Mouse (Mus musculus) ES-E14 (cell line): ENCODE measurements around the gene Adprhl2. TPM values are rescaled to one million over a fixed set of nuclear protein-coding genes. Genes with fewer than 3 reads are reported as not detected.
A peak's percentile ranks its signal among the peaks of the same experiment; 100 is the strongest.

ENCODE experiments used
- DNase-seq: peaks from one replicate; pipeline ENCODE4 v3.0.0-alpha.2; 2013; ENCODE audit warnings: low read depth, low spot score
- H3K27ac ChIP-seq: 2 replicates; pipeline ENCODE4 v1.5.1; 2012; ENCODE audit warnings: low read depth, mild to moderate bottlenecking, low read length, moderate library complexity, mixed read lengths; ENCODE audit not compliant: poor library complexity, insufficient read depth, severe bottlenecking
- H3K36me3 ChIP-seq: 2 replicates; pipeline ENCODE4 v1.6.1; 2012; ENCODE audit warnings: mild to moderate bottlenecking, low read length, moderate library complexity, mixed read lengths; ENCODE audit not compliant: control insufficient read depth, poor library complexity, insufficient read depth, severe bottlenecking
- H3K4me1 ChIP-seq, 2 experiments: fragments of 150-350 bp in 1 of 2; sonication (generic) in 1 of 2; 2 replicates each; pipeline ENCODE4 v1.6.1; 2012; ENCODE audit warnings: low read length in 2 of 2, mild to moderate bottlenecking in 1 of 2, mixed read lengths in 1 of 2; ENCODE audit not compliant: control insufficient read depth in 2 of 2, insufficient read depth in 2 of 2, poor library complexity in 1 of 2
- H3K4me3 ChIP-seq, 2 experiments: fragments of 150-350 bp in 1 of 2; sonication (generic) in 1 of 2; 2 replicates each; pipeline ENCODE4 v1.5.1; 2012; ENCODE audit warnings: low read length in 2 of 2, low read depth in 1 of 2, mild to moderate bottlenecking in 1 of 2, mixed read lengths in 1 of 2; ENCODE audit not compliant: insufficient read depth in 1 of 2, poor library complexity in 1 of 2, severe bottlenecking in 1 of 2
- H3K9ac ChIP-seq: 2 replicates; pipeline ENCODE4 v1.6.1; 2012; ENCODE audit warnings: low read depth, mild to moderate bottlenecking, low read length, mixed read lengths; ENCODE audit not compliant: poor library complexity, insufficient read depth, severe bottlenecking
- H3K9me3 ChIP-seq: fragments of 150-350 bp; sonication (generic); 2 replicates; pipeline ENCODE4 v1.6.1; 2012; ENCODE audit warnings: low read depth, mild to moderate bottlenecking, low read length; ENCODE audit not compliant: control insufficient read depth, insufficient read depth
- CHD2 ChIP-seq: IDR thresholded peaks from 2 replicates; pipeline ENCODE4 v1.6.1; 2014; ENCODE audit warnings: mild to moderate bottlenecking, low read depth, low read length, inconsistent platforms
- HCFC1 ChIP-seq: IDR thresholded peaks from 2 replicates; pipeline ENCODE4 v1.6.1; 2012; ENCODE audit warnings: low read length, inconsistent platforms, borderline replicate concordance; ENCODE audit not compliant: insufficient read depth
- MAFK ChIP-seq: IDR thresholded peaks from 2 replicates; pipeline ENCODE4 v1.6.1; 2014; ENCODE audit warnings: mild to moderate bottlenecking, low read depth, low read length, inconsistent platforms; ENCODE audit not compliant: insufficient read depth
- ZC3H11A ChIP-seq: IDR thresholded peaks from 2 replicates; pipeline ENCODE4 v1.6.1; 2012; ENCODE audit warnings: low read depth, mild to moderate bottlenecking, inconsistent platforms, low read length, borderline replicate concordance
- ZNF384 ChIP-seq: IDR thresholded peaks from 2 replicates; pipeline ENCODE4 v1.6.1; 2012; ENCODE audit warnings: low read depth, low read length, inconsistent platforms
- in situ Hi-C, 2 experiments: fragments of 600-800 bp; cut with MboI; formaldehyde crosslinking; loops; one replicate each; pipeline ENCODE4 v1.15.1; 2025; ENCODE audit warnings: low sequenced_read_pairs in 2 of 2, inconsistent platforms in 1 of 2; ENCODE audit not compliant: unreplicated experiment in 2 of 2
- total RNA-seq: library from RNA; depleted of rRNA; stranded (reverse); fragments of 300-350 nt; gene quantifications from 2 replicates; pipeline ENCODE4 v1.2.3, GENCODE M21; 2012

Adprhl2 gene
- total RNA-seq, 1 experiment: 50.5 TPM

DNA sequence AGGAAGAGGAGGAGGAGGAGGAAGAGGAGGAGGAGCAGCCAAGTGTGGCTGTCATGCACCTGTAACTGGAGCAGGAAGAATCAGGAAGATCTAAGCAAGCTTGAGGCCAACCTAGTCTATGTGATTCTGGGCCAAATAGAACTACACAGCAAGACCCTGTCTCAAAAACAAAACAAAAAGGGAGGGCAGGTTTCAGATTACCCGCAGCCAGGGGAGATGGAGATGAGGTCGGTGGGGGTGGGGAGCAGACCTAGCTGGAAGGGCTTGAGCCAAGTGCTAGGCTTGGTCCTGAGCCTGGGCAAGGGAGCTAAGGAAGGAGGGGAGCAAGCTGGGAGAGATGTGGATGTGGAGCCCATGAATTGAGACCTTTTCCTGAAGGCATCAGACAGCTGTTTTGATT lies 14.7 kb downstream of the Adprhl2 start:
- Histone ChIP-seq H3K4me3 (no peak overlapping the region), H3K9ac (no peak overlapping the region), H3K36me3 (no peaks in the 10 kb centered on the region), H3K27ac (no peak overlapping the region), H3K4me1 (peaks cover 0 to 13% of the 10 kb centered on the region in 2 experiments; a peak in 1 of 4 replicates), H3K9me3 (no peaks in the 10 kb centered on the region)
- TF ChIP-seq HCFC1 (no peak), ZC3H11A (no peak), MAFK (no peak), ZNF384 (no peak), CHD2 (no peak)
- in situ Hi-C loops: loop anchor here (5.0 to 10.0 kb wide), 2 partner anchors 82 to 85 kb away; no protein-coding TSS in a partner anchor
- DNase-seq: no peak

DNA sequence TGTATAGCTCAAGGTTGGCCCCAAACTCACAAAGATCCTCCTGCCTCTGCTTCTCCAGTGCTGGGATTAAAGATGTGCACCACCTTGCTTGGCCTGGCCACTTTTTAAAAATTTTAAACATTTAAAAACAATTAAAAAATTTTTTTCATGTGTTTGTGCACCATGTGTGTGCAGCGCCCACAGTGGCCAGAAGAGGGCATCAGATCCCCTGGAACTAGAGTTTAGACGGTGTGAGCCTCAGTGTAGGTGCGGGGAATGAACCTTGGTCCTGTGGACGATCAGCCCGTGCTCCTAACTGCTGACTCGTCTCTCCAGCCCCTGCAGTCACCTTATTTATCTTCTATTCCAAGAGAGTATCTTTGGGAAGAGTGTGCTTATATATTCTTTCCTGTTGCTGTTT lies 15.4 kb downstream of the Adprhl2 start:
- H3K36me3 ChIP-seq: no peaks in the 10 kb centered on the region
- no peaks in the 10 kb centered on the region for H3K9me3 ChIP-seq
- no peak for DNase-seq
- no peak overlapping the region for H3K9ac ChIP-seq
- in situ Hi-C loops: loop anchor here (5.0 to 10.0 kb wide), 2 partner anchors 81 to 84 kb away; no protein-coding TSS in a partner anchor
- H3K4me3 ChIP-seq: no peak overlapping the region
- H3K27ac ChIP-seq: no peak overlapping the region
- TF ChIP-seq ZC3H11A (no peak), HCFC1 (no peak), ZNF384 (no peak), CHD2 (no peak), MAFK (no peak)
- peaks cover 0 to 13% of the 10 kb centered on the region in 2 experiments; a peak in 1 of 4 replicates for H3K4me1 ChIP-seq

DNA sequence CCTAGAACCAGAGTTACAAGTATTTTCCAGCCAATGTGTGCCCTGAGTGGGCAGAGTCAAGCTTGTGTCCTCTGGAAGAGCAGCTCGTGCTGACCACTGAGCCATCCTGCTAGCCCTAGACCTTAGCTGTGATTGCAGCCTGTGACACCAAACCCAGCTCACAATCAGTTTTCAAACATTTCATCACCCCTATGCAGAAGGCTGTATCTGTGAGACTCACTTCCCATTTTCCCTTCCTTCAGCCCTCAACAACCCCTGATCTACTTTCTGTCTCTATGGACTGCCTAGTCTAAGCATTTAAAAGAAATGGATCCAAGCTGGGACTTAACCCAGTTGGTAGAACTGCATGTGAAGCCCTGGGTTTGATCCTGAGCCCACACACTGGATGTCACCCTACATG lies 16.1 kb downstream of the Adprhl2 start:
- Histone ChIP-seq H3K4me3 (no peak overlapping the region), H3K9ac (no peak overlapping the region), H3K4me1 (peaks cover 0 to 16% of the 10 kb centered on the region in 2 experiments; a peak in 1 of 4 replicates), H3K36me3 (no peaks in the 10 kb centered on the region), H3K9me3 (no peaks in the 10 kb centered on the region), H3K27ac (no peak overlapping the region)
- DNase-seq: no peak
- TF ChIP-seq CHD2 (no peak), ZC3H11A (no peak), MAFK (no peak), ZNF384 (no peak), HCFC1 (no peak)
- in situ Hi-C loops: loop anchor here (5.0 to 10.0 kb wide), 2 partner anchors 81 to 83 kb away; no protein-coding TSS in a partner anchor

DNA sequence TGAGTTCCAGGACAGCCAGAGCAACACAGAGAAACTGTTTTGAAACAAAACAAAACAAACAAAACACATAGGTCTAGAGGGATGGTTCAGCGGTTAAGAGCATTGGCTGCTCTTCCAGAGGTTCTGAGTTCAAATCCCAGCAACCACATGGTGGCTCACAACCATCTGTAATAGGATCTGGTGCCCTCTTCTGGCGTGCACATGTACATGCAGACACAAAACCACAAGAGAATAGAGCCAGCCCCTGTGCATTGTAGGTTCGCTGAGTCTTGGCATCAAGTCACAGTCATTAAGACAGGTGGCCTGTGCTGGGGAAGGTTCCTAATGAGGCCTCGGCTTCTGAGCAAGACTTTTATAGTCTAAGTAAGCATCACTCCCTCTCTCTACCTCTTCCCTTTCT lies 17.6 kb downstream of the Adprhl2 start:
- Histone ChIP-seq H3K4me1 (peaks cover 0 to 11% of the 10 kb centered on the region in 2 experiments; a peak in 1 of 4 replicates), H3K27ac (no peak overlapping the region), H3K36me3 (no peaks in the 10 kb centered on the region), H3K9me3 (no peaks in the 10 kb centered on the region), H3K4me3 (no peak overlapping the region), H3K9ac (no peak overlapping the region)
- no peak for DNase-seq
- TF ChIP-seq HCFC1: no peak
- no peak for TF ChIP-seq MAFK
- no peak for TF ChIP-seq ZNF384
- no peak for TF ChIP-seq CHD2
- no peak for TF ChIP-seq ZC3H11A
- in situ Hi-C loops: loop anchor here in 1 of 2 experiments (10.0 kb wide), 1 partner anchor 79 kb away; no protein-coding TSS in a partner anchor

DNA sequence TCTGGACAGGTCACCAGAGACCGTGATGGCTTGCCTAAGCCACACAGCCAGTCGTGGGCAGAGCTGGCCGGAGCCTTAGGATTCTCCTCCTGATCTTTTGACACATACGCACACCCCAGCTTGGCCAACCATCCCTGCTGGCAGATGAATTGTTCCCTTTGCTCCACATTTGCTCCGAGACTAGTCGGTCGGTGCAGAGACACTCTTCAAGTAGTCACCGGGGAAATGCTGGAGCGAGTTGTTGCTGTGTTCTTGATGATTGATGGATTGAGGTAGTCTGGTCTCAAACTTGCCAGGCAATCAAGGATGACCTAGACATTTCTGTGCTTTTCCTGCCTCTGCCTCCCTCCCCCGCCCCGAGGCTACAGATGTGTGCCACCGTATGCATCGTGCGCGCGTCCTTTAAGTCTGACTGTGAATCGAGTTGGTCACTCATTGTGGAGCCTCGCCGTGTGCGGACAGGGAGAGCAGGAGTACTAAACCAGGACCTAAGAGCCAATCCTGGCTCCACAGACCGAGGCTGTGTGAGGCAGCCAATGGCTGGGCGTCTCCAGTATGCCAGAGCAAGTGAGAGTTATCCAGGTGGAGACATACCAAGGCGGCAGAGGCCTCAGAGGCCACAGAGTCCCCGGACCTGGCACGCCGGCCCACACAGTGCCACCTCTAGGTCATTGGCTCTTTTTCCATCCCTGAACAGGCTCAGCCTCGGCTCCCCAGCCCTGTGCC lies 19.8 kb downstream of the Adprhl2 start:
- H3K4me1 ChIP-seq: peaks cover 0 to 11% of the 10 kb centered on the region in 2 experiments; a peak in 1 of 4 replicates
- no peak for DNase-seq
- TF ChIP-seq HCFC1 (no peak), CHD2 (no peak), MAFK (no peak), ZNF384 (no peak), ZC3H11A (no peak)
- H3K36me3 ChIP-seq: no peaks in the 10 kb centered on the region
- peak overlapping the region; percentile 62 to 64 for H3K4me3 ChIP-seq
- in situ Hi-C loops: loop anchor here in 1 of 2 experiments (10.0 kb wide), 1 partner anchor 77 kb away; no protein-coding TSS in a partner anchor
- H3K27ac ChIP-seq: no peak overlapping the region
- no peak overlapping the region for H3K9ac ChIP-seq
- no peaks in the 10 kb centered on the region for H3K9me3 ChIP-seq
